Mouse (Mus musculus) kidney, embryonic 15.5 days (tissue): ENCODE measurements around the gene Ado. TPM values are rescaled to one million over a fixed set of nuclear protein-coding genes. Genes with fewer than 3 reads are reported as not detected.

Source experiments
- ATAC-seq: fragments of 200-750 bp; cut with Nextera tagmentation; replicated peaks from 2 replicates; pipeline ENCODE4 v1.8.0; 2017; ENCODE audit warnings: moderate TSS enrichment; ENCODE audit not compliant: low FRiP score
- H3K27ac ChIP-seq: fragments of 300-500 bp; sonication (generic); 2 replicates; pipeline ENCODE4 v1.5.1; 2015; ENCODE audit warnings: mild to moderate bottlenecking, inconsistent platforms
- H3K27me3 ChIP-seq: fragments of 300-500 bp; sonication (generic); 2 replicates; pipeline ENCODE4 v1.6.1; 2015; ENCODE audit warnings: inconsistent platforms
- H3K36me3 ChIP-seq: fragments of 300-500 bp; sonication (generic); 2 replicates; pipeline ENCODE4 v1.6.1; 2015; ENCODE audit warnings: inconsistent platforms
- H3K4me1 ChIP-seq: fragments of 300-500 bp; sonication (generic); 2 replicates; pipeline ENCODE4 v1.6.1; 2015; ENCODE audit warnings: inconsistent platforms
- H3K4me2 ChIP-seq: fragments of 300-500 bp; sonication (generic); 2 replicates; pipeline ENCODE4 v1.6.1; 2015; ENCODE audit warnings: moderate library complexity, mild to moderate bottlenecking, inconsistent platforms
- H3K4me3 ChIP-seq: fragments of 300-500 bp; sonication (generic); replicated peaks from 2 replicates; pipeline ENCODE4 v1.5.1; 2015; ENCODE audit warnings: mild to moderate bottlenecking, inconsistent platforms
- H3K9ac ChIP-seq: fragments of 300-500 bp; sonication (generic); 2 replicates; pipeline ENCODE4 v1.6.1; 2015; ENCODE audit warnings: mild to moderate bottlenecking, inconsistent platforms
- H3K9me3 ChIP-seq: fragments of 300-500 bp; sonication (generic); replicated peaks from 2 replicates; pipeline ENCODE4 v1.6.1; 2016; ENCODE audit warnings: inconsistent platforms
- WGBS: fragments of 180-500 bp; shearing (Covaris S2); methylation state at CpG from one replicate; pipeline ENCODE4 v1.1.7; 2015; ENCODE audit warnings: mixed read lengths; 5-methylcytosine and 5-hydroxymethylcytosine counted together
- polyA plus RNA-seq: library from polyadenylated mRNA; unstranded; fragments of >200 nt; fragmentation: Nextera tagmentation; extraction: Ambion mirVana; gene quantifications from 2 replicates; pipeline ENCODE4 v1.2.1, GENCODE M21; 2015

Gene Ado
- polyA plus RNA-seq, 1 experiment from 2014 or later: 70.1 TPM

DNA sequence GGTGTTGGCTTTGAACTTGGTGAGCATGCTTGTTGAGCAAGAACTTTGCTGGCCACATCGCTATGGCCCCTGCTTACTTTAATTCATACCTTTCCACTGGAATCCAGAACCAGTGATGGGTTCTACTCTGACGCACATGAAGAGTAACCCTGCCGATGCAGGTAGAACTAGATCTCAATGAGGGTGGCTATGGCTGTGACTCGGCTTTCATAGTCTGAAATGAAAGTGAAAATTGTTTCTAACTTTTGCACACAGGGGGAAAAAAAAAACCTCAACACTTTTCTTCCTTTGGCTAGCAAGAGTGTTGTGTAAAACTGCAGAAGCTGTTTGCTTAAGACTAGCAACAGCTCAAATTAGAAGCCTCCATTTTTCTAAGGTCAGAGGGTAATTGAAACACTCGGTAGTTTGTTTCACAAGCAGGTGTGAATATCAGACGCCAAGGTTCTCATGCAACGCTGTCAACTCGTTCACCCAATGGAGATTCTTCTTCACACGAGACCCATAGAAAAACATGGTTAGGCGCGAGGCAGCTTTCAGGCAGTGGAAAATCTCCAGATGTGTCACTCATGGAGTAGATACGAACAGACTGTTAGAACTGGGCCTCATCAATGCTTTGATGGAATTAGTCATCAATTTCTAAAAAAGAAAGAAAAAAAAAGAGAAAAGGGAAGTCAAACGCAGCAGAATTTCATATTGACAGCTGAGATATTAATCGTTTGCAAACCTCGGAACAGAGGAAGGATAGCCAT, 51.4 kb downstream of the Ado start:
- H3K27me3 ChIP-seq: no peaks in the 10 kb centered on the region
- H3K4me3 ChIP-seq: no peak overlapping the region
- H3K9ac ChIP-seq: no peak overlapping the region
- no peak overlapping the region for H3K4me2 ChIP-seq
- 87% methylated on average over 15 of the region's 15 CpGs for WGBS
- ATAC-seq: no peak
- no peaks in the 10 kb centered on the region for H3K4me1 ChIP-seq
- no peaks in the 10 kb centered on the region for H3K36me3 ChIP-seq
- no peak overlapping the region for H3K27ac ChIP-seq
- no peaks in the 10 kb centered on the region for H3K9me3 ChIP-seq

Other genes with a start within 250 kb of the Ado start
- 0.52 and 1.1 TPM in 2 replicates for gene Egr2, start 13.5 kb downstream of the Ado start, polyA plus RNA-seq